Mouse (Mus musculus) B cell, adult 2 months (primary cell): ENCODE measurements around the gene Exosc10.
A peak's percentile ranks its signal among the peaks of the same experiment; 100 is the strongest.

Source experiments
- DNase-seq, 2 experiments: peaks; one replicate each; pipeline ENCODE4 v3.0.0; 2022

The Exosc10 gene

GRCm38 (mm10) chr4:148558297-148559000 is at the start of gene Exosc10:
Exosc10 (plus strand) TSS chr4:148558429.
- peak; percentile 89 to 90 for DNase-seq

GRCm38 (mm10) chr4:148509450-148510084 is 48.7 kb upstream of the Exosc10 start:
- no peak for DNase-seq

- no peak for DNase-seq
Observed at GRCm38 (mm10) chr4:148510691-148511090, 47.5 kb upstream of the Exosc10 start.

GRCm38 (mm10) chr4:148511334-148511733 is 46.9 kb upstream of the Exosc10 start:
- DNase-seq, result no peak

- no peak for DNase-seq
Observed at GRCm38 (mm10) chr4:148513021-148513559, 45.1 kb upstream of the Exosc10 start.

- peak; percentile 5 to 14 for DNase-seq
Observed at GRCm38 (mm10) chr4:148515313-148515712, 42.9 kb upstream of the Exosc10 start.

- no peak for DNase-seq
Observed at GRCm38 (mm10) chr4:148517809-148518208, 40.4 kb upstream of the Exosc10 start.

GRCm38 (mm10) chr4:148518235-148518795 is 39.9 kb upstream of the Exosc10 start:
- DNase-seq, result no peak

- no peak for DNase-seq
Observed at GRCm38 (mm10) chr4:148523538-148523937, 34.7 kb upstream of the Exosc10 start.

GRCm38 (mm10) chr4:148527158-148527910 is 30.9 kb upstream of the Exosc10 start:
- DNase-seq, result no peak

- DNase-seq, result no peak
Observed at GRCm38 (mm10) chr4:148530351-148530750, 27.9 kb upstream of the Exosc10 start.

- DNase-seq, result no peak
Observed at GRCm38 (mm10) chr4:148530778-148531177, 27.5 kb upstream of the Exosc10 start.

GRCm38 (mm10) chr4:148531341-148531740 is 26.9 kb upstream of the Exosc10 start:
- DNase-seq, result no peak

- DNase-seq, result no peak
Observed at GRCm38 (mm10) chr4:148532516-148532915, 25.7 kb upstream of the Exosc10 start.

- no peak for DNase-seq
Observed at GRCm38 (mm10) chr4:148533613-148534328, 24.5 kb upstream of the Exosc10 start.

GRCm38 (mm10) chr4:148535876-148536275 is 22.4 kb upstream of the Exosc10 start:
- DNase-seq, result no peak

GRCm38 (mm10) chr4:148549106-148549505 is 9.1 kb upstream of the Exosc10 start:
- DNase-seq, result no peak

- no peak for DNase-seq
Observed at GRCm38 (mm10) chr4:148557766-148558165, 463 bp upstream of the Exosc10 start.

GRCm38 (mm10) chr4:148562676-148563075 is 4.4 kb downstream of the Exosc10 start:
- no peak for DNase-seq

GRCm38 (mm10) chr4:148563595-148563994 is 5.4 kb downstream of the Exosc10 start:
- no peak for DNase-seq

- DNase-seq, result no peak
Observed at GRCm38 (mm10) chr4:148570138-148570537, 11.9 kb downstream of the Exosc10 start.

GRCm38 (mm10) chr4:148570693-148571295 is 12.6 kb downstream of the Exosc10 start:
- no peak for DNase-seq
